Mouse (Mus musculus): ENCODE data around the gene Gm9837. TPM values are rescaled to one million over a fixed set of nuclear protein-coding genes. Genes with fewer than 3 reads are reported as not detected.
"Not testable (repeated sequence)": the region's sequence is repeated elsewhere in the genome, so short reads cannot be mapped to it uniquely, and the experiment has no call there.

The Gm9837 gene
- total RNA-seq, 2 experiments from 2014 or later, result not detected

DNA sequence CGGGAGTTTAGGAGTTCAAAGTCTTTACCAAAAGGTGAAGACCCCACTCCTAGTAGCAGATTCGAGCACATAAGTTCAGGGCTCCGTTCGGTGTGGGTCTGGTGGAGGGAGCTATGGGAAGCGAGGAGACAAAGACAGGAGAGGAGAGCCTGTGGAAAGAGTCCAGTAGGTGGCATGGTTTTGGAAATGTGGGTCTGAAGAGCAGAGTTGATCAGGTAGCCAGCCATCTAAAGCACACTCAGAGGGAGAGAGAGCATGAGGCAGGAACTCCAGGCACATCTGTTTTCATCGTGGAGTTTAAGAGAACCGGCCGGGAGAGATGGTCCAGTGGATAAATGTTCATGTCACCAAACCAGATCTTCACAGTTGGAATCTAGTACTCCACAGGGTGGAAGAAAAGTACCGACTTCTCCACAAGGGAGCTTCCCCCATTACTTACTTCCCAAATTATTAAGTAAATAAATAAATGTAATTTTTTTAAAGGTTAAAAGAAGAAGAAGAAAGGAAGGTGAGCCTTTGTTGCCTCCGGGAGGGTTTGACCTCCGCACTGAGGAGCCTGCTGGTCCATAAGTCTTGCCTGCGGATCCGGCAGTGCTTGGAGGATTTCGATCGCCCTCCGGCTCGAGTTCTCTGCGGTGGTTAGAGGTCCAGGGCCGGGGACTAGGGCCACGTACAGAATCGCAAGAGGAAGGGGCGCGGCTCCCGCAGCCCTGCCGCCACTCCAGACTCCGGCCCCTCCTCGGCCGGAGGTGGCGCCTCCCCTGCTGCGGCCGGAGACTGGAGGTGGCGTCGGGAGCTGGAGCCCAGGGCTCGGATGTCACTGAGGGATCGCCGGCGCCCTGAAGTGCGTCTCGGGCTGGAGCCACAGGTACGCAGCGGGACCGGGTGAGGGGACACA is 13.6 kb downstream of the Gm9837 start, which contains the start of the genes Gm10447 and Shroom1:
Gm10447 (minus strand) TSS at position 637 of the 898 bp plus-strand sequence.
Shroom1 (plus strand) TSS at position 732 of the 898 bp plus-strand sequence.
- DNase-seq (ENCODE audit: low spot score in 2 of 2), result peak in 1 of 2 experiments; percentile 32

DNA sequence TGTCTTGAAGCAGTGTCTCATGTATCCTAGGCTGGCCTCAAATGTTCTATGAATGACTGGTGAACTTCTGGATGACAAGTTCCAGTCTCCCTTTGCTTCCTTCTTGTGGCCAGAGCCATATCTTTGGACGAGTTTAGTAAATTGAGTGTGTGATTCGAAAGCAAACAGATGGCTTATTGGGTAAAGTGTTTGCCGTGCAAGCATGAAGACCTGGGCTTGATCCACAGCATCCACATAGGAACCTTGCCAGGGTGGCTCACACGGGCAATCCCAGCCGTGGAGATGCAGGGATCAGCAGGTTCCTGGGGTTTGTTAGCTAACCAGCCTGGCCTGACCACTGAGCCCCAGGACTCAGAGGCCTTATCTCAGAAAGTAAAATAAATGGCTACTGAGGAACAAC is 17.2 kb downstream of the Gm9837 start:
- no peak for DNase-seq (ENCODE audit: low spot score in 2 of 2)

DNA sequence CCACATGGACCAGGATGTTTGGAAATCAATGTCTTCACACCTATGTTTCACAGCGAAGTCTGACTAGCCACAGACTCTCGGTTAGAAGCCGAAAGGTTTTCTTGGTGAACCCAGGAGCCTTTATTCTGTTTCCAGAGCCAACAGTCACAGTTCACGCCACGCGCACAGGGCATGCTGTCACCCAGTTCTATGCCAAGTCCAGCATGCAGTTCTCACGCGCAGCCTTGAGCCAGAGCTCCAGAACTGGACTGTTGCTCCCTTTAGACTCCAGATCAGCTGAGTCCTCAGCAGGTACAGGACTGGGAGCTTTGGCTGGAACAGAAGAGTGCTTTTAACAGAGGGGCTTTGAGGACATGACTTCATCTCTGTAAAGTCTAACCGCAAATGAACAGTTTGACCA is 17.9 kb downstream of the Gm9837 start:
- DNase-seq (ENCODE audit: low spot score in 2 of 2), result no peak

DNA sequence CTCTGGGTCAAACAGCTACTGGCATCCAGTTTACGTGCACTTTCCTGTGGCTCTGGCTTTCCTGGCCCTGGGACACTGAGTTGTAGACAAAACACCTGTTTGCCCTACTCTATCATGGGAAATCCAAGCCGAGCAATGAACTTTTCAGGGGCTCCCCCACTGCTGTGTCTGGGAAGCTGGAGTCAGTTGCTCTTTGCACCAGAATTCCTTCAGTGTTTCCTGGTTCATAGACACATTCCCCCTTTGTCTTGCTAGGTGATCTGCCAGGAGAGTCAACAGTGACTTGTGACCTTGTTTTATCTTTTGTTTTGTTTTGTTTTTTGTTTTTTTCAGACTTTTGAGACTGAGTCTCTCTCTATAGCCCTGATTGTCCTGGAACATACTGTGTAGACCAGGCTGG is 18.9 kb downstream of the Gm9837 start:
- DNase-seq (ENCODE audit: low spot score in 2 of 2), result no peak

DNA sequence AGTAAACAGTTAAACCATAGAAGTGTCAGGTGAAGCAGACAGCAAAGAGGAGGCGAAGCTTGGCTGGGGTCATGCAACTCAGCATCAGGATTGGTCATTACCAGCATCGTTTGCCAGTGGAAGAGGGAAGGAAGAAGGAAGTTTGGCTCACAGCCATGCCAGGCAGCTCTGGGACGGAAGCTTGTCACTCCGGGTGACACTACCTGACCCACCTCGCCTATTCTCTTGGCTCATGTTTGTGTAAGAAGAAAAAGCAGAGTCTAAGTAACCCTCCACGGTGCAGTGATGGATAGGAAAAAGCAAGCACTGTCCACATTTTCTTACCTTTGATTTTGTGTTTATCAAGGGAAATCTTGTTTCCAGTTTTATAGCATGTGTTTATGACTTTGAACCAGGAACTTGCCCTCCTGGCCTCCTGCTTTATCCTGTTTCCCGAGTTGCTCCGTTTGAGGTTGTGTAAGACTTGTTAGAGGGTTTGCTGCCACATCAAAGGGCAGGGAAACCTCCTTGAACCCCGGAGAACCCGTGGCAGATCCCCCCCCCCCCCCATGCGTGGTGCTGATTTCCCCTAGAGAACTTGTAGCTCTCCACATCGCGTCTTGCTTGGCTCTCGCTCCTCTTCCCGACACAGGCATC is 20.1 kb downstream of the Gm9837 start:
- no peak for DNase-seq (ENCODE audit: low spot score in 2 of 2)

DNA sequence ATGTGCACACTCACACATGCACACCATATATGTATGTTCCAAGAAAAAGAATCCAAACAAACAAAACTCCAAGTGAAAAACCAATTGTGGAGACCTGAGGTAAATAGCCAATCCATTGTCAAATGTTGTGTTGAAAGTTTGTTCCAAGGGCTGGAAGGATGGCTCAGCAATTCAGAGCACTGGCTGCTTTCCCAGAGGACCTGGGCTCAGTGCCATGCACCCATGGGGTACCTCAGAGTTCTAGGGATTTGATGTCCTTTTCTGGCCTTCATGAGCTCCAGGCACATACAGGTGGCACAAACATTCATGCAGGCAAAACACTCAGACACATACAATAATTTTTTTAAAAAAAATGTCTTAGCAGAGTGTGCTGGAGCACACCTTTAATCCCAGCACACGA is 21.8 kb downstream of the Gm9837 start:
- DNase-seq (ENCODE audit: low spot score in 2 of 2), result no peak

DNA sequence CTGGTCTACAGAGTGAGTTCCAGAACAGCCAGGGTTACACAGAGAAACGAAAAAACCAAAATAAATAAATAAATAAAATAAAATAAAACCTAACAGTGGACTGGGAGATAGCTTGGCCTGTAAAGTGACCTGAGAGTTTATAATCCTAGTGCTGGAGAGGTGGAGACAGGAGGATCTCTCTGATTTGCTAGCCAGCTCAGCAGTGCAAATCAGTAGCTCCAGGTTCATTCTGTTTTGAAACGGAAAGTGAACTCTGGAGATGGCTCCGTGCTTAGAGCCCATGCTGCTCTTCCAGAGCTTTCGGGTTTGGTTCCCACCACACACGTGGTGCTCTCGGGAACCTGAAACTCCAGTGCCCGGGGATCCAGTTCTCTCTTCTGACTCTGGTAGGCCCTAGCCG is 22.3 kb downstream of the Gm9837 start:
- no peak for DNase-seq (ENCODE audit: low spot score in 2 of 2)

DNA sequence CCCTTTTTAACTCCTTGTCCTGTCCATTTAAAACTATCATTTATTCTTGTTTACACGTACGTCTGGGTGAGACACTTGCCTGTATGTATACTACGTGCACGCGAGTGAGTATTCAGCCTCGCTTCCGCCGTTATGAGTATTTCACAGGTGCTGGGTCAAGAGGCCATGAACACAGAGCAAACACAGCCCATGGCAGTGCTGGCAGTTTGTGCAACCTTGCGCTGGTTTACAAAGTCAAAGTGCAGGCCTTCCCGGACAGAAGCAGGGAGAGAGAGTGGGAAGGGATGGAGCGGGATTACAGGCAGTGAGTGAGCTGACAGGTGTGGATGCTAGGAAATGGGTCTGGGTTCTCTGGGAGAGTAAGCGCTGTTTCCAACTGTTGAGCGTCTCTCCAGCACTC is 24.1 kb downstream of the Gm9837 start:
- no peak for DNase-seq (ENCODE audit: low spot score in 2 of 2)

DNA sequence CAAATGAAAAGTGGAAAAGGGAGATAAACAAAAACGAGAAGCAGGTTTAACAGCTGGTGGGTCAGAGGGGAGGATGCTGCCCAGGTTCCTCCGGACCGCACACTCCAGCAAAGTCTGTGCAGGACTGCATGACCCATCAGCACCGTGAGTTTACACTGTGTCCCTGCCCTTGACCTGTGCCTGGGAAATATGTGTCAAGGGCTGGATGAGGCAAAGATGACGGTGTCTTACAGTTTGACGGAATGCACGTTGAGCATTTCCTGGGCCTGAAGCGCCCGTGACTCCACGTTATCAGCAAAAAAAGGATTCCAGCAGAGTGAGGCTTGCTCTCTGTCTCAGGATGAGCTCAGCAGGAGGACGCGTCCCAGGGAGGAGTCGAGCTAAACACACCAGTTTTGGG is 24.7 kb downstream of the Gm9837 start:
- no peak for DNase-seq (ENCODE audit: low spot score in 2 of 2)

DNA sequence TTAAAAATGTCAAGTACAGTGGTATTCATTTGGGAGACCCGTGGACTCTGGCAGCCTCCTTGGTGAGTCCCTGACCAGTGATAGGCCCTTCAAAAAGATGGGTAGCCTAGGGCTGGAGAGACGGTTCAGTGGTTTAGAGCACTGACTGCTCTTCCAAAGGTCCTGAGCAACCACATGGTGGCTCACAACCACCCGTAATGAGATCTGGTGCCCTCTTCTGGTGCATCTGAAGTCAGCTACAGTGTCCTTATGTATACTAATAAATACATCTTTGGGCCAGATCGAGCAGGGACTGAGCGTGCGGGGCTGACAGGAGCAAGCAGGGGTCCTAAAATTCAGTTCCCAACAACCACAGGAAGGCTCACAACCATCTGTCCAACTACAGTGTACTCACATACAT is 26.4 kb downstream of the Gm9837 start:
- DNase-seq (ENCODE audit: low spot score in 2 of 2), result no peak

DNA sequence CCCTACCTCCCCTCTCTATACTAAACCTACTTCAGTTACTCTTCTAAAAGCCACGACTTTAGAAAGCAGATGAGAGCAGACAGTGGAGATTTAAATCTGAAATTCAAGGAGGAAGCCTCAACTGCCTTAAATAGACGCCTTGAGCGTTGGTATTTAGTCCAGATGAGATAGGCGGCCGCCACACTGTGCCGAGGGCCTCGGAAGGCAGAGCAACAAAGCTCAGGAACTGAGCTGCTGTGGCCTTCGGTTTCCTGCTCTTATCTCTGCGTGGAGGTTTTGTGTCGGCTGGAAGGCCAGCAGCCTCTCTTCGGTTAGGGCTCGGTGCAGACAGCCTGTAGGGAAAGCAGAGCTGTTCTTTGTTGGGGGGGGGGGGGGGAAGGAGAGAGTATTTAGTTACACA is 28.4 kb downstream of the Gm9837 start:
- DNase-seq (ENCODE audit: low spot score in 2 of 2), result no peak

DNA sequence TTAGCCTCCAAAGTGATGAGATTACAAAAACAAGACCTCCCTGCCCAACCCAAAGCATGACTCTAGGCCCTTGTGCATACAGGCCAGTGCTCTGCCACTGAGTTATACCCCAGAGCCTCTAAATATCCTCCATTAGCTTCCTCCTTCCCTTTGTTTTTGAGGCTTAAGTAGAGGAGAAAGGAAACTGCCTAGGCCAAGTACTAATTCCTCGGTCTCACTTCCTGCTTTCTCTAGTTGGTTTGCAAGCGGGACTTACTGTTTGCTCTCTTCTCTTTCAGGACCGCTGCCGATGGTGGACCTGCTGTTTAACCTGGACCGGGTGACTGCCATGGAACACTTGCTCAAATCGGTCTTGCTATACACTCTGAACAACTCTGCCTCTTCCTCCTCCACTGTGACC is 33.9 kb downstream of the Gm9837 start:
- DNase-seq (ENCODE audit: low spot score in 2 of 2), result no peak

DNA sequence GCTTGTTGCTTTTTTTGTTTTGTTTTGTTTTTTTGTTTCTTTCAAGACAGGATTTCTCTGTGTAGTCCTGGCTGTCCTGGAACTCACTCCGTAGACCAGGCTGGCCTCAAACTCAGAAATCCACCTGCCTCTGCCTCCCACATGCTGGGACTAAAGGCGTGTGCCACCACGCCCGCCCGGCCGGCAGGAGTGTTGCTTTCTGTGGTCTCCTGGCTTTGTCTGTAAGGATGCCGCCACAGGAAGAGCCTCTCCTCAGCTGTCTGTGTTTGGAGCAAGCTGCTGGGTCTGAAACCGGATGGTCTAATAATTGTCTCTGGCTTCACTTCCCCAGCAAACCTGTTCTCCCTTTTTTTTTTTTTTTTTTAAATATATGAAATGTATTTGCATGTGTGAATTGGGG is 34.8 kb downstream of the Gm9837 start:
- no peak for DNase-seq (ENCODE audit: low spot score in 2 of 2)

DNA sequence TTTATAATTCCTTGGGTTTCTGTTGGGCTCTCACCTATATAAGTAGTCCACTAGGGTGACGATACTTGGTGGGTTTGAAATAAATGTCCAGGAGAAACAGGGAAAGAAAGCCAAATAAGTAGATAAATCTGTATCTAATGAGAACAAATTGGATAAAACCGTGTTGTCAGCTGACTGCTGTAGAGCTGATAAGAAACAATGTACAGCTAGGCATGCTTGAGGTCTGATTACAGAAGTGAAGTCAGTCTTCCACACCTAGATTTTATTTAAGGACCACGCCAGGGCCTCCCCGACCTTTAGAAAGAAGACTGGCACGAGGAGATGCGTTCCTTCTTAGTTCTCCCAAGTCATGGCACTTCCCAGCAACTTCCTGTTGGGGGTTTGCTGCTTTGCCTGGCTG is 37.2 kb downstream of the Gm9837 start:
- DNase-seq (ENCODE audit: low spot score in 2 of 2), result no peak

DNA sequence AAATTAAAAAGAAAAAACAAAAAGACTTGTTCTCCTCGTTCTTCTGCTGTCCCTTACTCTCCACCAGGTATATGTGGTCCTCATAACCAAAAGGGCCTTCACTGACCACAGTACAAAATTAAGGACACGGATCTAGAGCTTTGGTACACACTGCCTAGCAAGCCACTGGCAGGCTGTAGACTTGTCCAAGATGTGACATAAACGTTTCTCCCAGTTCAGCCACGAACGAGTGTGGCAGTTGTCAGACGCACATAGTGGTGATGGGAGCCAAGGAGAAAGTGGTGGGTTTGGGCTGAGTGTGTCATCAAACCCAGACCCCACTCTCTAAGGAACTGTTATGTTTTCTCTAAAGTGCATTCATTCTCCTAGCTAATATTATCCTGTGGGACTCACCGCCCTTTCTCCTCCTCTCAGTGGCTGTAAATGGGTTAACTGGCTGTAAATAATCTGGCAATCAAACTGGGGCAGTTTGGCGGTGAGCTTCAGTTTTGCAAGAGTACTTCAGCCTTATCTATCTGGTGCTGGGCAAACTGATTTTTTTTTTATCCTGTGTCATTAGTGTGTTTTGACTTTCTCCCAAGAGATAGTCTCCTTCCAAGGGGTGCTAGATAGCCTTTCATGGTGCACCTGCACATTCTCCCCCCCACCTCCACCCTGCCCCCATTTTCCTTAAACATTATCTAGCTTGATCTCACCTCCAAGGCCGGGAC is 38.8 kb downstream of the Gm9837 start:
- DNase-seq (ENCODE audit: low spot score in 2 of 2), result no peak

DNA sequence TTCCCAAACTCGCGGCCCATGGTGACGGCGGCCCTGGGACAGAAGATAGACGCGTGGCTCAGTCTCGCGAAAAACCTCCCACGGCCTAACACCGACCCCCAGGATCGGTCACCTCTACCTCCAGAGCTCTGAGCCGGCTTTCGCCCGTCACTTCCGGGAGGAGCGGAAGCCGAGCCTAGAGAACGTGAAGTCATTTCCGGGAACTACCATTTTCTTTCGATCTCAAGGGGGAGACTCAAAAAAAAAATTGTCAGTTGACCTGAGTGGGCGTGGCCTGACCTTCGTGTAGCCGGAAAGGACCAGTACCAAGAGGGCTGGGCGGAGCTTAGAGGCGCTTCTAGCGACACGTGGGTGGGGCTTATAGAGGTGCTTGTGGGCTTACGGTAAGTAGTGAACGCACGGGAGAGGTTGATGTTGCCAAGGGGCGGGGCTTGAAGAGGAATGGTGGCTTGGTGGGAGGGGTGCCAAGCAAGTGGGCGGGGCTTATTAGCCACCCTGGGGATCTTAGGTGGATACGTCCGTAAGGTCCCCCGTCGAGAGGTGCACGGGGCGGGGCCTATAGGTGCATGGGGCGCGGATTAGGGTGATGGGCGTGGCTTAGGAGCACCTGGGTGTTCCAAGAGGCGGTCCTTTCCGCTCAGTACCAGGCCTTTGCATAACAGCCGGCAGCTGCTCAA is 39.5 kb downstream of the Gm9837 start, which contains the start of the genes Uqcrq and Gdf9:
Uqcrq (minus strand) TSS at position 162 of the 677 bp plus-strand sequence.
Gdf9 (plus strand) TSS at position 354 of the 677 bp plus-strand sequence.
- peak; percentile 80 to 96 for DNase-seq (ENCODE audit: low spot score in 2 of 2)

DNA sequence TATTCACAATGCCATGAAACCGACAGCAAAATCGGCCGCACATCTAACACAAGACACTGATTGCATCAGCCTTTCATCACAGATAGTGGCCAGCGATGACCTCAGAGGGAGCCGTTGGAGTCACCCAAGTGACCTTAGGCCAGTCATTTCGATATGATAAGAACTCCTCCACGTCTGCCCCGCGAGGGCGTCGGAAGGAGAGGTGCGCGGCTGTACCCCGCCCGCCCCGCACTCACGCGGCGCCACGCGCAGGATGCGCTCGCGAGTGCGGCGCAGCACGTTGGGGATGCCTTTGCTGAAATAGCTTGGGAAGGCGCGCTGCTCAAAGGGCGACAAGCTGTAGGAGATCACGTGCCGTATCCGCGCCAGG is 40.0 kb downstream of the Gm9837 start:
- DNase-seq (ENCODE audit: low spot score in 2 of 2), result peak in 1 of 2 experiments; percentile 38

DNA sequence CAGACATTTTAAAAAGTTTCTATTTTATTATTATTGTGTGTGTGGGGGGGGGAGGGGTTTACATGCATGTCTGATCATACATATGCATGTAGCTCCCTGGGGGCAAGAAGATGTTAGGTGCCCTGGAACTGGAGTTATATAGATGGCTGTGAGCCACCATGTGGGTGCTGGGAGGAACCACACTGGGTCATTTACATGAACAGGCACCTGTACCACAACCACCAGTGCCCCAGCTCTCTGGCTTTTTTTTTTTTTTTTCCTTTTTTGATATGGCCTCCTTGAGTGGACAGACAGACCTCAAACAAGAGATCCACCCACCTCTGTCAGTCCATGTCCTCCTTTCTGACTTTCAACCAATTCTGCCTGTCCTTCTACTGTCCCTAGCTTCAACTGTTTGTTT is 41.1 kb downstream of the Gm9837 start:
- DNase-seq (ENCODE audit: low spot score in 2 of 2), result no peak

DNA sequence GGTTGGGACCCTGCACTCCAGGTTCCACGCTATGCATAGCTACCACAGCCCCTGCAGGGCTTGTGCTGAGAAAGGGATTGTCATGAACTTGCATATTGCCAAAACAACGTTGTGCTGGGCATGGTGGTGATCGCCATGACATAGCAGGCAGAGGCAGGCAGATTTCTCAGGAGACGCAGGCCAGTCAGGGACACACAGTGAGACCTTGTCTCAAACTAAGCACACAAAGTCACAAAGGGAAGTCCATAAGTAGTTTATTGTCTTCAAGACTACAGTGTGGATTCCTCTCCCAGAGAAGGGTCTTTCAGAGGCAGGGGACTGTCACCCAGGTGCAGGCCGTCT is 41.6 kb downstream of the Gm9837 start:
- no peak for DNase-seq (ENCODE audit: low spot score in 2 of 2)

DNA sequence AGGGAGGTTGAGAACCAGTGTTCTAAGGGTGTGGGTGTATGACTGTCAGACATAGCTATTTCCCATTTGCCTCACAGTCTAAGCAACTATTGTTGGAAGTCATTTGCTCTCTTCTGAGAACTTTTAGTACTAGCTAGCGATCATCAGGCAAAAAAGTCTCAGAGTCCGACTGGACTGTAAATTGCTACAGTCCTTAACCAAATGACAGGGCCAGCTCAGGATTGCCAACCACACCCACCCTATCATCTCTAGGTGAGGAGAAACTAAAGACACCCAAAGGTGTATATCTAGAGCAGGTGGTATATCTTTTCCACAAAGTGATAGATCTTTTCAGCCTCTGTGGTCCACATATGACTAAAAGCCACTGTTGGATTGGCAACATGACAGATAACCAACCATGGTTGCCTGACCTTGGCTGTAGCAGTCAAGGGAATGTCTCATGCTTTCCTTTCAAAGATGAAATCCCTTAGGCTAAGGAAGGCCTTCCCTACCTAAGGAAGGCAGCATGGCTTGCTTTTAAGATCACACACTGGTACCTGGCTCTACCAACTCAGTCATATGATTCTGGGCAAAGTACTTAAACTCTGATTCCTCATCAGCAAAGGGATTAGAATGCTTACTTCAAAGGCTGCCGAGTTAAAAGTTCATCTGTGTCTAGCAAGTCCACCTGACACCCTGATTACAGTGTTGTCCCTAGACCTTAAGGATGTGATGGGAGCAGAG is 42.1 kb downstream of the Gm9837 start:
- no peak for DNase-seq (ENCODE audit: low spot score in 2 of 2)

DNA sequence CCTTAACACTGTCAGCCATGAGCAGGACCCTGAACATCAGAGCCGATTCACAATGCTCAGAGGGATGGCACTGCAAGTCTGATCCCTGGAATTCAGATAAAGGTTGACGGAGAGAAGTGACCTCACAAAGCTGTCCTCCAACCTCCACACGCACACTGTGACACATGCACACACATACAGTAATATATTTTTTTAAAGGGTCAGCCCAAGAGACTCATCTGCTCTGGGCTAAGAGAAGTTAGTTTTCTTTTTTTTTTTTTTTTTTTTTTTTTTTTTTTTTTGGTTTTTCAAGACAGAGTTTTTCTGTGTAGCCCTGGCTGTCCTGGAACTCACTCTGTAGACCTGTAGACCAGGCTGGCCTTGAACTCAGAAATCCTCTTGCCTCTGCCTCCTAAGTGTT is 43.4 kb downstream of the Gm9837 start:
- not testable (repeated sequence) for DNase-seq (ENCODE audit: low spot score in 2 of 2)
